Mouse (Mus musculus) lung, adult 18-20 months (tissue): ENCODE data around the gene Cracr2a.
"Not testable (repeated sequence)": the region's sequence is repeated elsewhere in the genome, so short reads cannot be mapped to it uniquely, and the experiment has no call there.

Experiments
- DNase-seq, 2 experiments: peaks; one replicate each; pipeline ENCODE4 v3.0.0; 2022; ENCODE audit warnings: mixed read lengths in 2 of 2

Gene Cracr2a

GRCm38 (mm10) chr6:127561231-127562020, at the start of gene Cracr2a:
Cracr2a (plus strand) TSS chr6:127561338.
- DNase-seq = peak; percentile 85 to 89

GRCm38 (mm10) chr6:127513776-127514175, 47.4 kb upstream of the Cracr2a start:
- not testable (repeated sequence) for DNase-seq

- no peak for DNase-seq
These were observed 40.0 kb upstream of the Cracr2a start for GRCm38 (mm10) chr6:127521176-127521575.

GRCm38 (mm10) chr6:127522326-127522725, 38.8 kb upstream of the Cracr2a start:
- DNase-seq = no peak

GRCm38 (mm10) chr6:127524442-127524841, 36.7 kb upstream of the Cracr2a start:
- DNase-seq = peak; percentile 46 to 61

GRCm38 (mm10) chr6:127528625-127529024, 32.5 kb upstream of the Cracr2a start:
- DNase-seq = no peak

- peak; percentile 87 to 91 for DNase-seq
These were observed 31.7 kb upstream of the Cracr2a start for GRCm38 (mm10) chr6:127529451-127529850.

- DNase-seq = no peak
These were observed 30.9 kb upstream of the Cracr2a start for GRCm38 (mm10) chr6:127530206-127530605.

GRCm38 (mm10) chr6:127531412-127532205, 29.5 kb upstream of the Cracr2a start:
- no peak for DNase-seq

GRCm38 (mm10) chr6:127532304-127532703, 28.8 kb upstream of the Cracr2a start:
- DNase-seq = no peak

- no peak for DNase-seq
These were observed 27.4 kb upstream of the Cracr2a start for GRCm38 (mm10) chr6:127533766-127534165.

- no peak for DNase-seq
These were observed 24.1 kb upstream of the Cracr2a start for GRCm38 (mm10) chr6:127537035-127537434.

- DNase-seq = no peak
These were observed 23.0 kb upstream of the Cracr2a start for GRCm38 (mm10) chr6:127538118-127538517.

- DNase-seq = no peak
These were observed 21.9 kb upstream of the Cracr2a start for GRCm38 (mm10) chr6:127539226-127539625.

GRCm38 (mm10) chr6:127539659-127540058, 21.5 kb upstream of the Cracr2a start:
- DNase-seq = no peak

GRCm38 (mm10) chr6:127540517-127540916, 20.6 kb upstream of the Cracr2a start:
- DNase-seq = no peak

GRCm38 (mm10) chr6:127541617-127542374, 19.3 kb upstream of the Cracr2a start:
- DNase-seq = peak; percentile 28 to 66

- peak; percentile 62 to 68 for DNase-seq
These were observed 14.5 kb upstream of the Cracr2a start for GRCm38 (mm10) chr6:127546676-127547075.

- no peak for DNase-seq
These were observed 8.2 kb upstream of the Cracr2a start for GRCm38 (mm10) chr6:127552940-127553339.

GRCm38 (mm10) chr6:127555553-127555952, 5.6 kb upstream of the Cracr2a start:
- DNase-seq = peak; percentile 67 to 84

- no peak for DNase-seq
These were observed 287 bp upstream of the Cracr2a start for GRCm38 (mm10) chr6:127560872-127561230.

- peak; percentile 22 to 41 for DNase-seq
These were observed 2.4 kb downstream of the Cracr2a start for GRCm38 (mm10) chr6:127563511-127563910.
